Mouse (Mus musculus): ENCODE results near the gene Gm7102.

DNA sequence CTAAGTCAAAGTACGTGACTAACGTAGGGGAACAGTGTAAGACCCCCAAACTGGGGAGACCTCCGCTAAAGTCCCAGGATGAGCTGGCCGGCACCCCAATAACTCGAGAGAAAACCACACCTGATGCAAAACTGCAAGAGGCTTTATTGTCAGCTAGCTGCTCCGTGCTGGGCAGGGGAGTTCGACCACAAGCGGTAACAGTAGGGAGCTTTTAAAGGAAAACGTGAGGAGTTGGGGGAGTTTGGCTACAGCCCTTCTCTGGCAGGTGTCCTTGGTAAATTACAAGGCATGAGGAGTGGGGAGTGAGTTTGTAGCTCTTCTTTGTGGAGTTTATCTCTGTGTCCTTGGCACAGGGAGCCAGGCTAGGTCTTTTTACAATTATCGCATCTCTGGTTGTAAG lies 23.7 kb upstream of the Gm7102 start:
- TF ChIP-seq CTCF (IDR thresholded peaks at IDR 0.05; ENCODE audit: extremely low read depth, insufficient read depth, insufficient read length, insufficient replicate concordance) (no peak), POLR2A (IDR thresholded peaks at IDR 0.05; ENCODE audit: low read depth, low read length) (no peak)

Measured in spleen, adult 2 months (tissue).